Mouse (Mus musculus) adrenal gland, postnatal 25 days (tissue): ENCODE measurements around the gene Lgals9. TPM values are rescaled to one million over a fixed set of nuclear protein-coding genes. Genes with fewer than 3 reads are reported as not detected.

ENCODE experiments used
- DNase-seq: peaks from one replicate; pipeline ENCODE4 v3.0.0; 2021; ENCODE audit warnings: mixed read lengths
- total RNA-seq: library from RNA; stranded (reverse); gene quantifications from 2 replicates; pipeline ENCODE4 v1.2.3, GENCODE M21; 2021

Lgals9 gene
- total RNA-seq, 1 experiment from 2014 or later = 18.5 TPM

GRCm38 (mm10) chr11:78973381-78974150 lies 11.2 kb downstream of the Lgals9 start:
- peak; percentile 23 for DNase-seq

DNA sequence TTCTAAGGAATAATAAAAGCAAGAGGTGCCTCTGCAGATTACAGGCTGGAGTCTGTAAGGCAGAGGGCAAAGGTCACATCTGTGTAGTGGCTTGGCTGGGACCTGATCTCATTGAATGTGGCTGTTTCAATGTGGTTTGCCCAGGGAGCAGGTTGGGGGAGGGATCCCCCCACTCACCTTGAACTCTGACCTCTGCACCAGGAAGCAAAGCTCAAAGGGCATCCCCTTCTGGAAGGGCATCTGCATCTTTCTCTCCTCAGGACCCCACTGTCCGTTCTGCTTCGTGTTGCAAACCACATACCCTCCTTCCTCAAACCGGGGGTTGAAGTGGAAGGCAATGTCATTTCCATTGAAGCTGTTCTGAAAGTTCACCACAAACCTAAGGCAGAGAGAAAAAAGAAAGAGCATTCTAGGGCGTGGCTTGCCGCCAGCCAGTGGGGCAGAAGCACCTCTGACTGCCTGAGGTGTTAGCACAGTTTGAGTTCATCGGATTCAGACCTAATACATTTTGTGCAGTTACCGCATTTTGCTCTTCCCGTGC lies 11.9 kb downstream of the Lgals9 start:
- no peak for DNase-seq

DNA sequence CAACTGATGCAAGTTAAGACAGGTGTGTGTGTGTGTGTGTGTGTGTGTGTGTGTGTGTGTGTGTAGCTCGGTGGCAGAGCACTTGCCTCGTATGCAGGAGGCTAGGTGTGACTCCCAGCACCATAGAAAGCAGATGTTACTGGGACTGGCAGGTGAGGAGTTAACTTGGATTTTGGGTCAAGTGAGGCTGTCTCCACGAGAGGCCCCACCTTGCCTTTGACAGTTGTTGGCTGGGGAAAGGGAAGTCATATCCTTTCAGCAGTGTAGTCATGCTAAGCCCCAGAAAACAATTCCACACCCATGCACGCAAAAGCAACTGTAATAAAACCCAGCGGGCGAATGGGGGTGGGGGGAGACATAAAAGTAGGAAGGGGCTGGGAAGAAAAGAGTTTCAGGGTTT lies 12.4 kb downstream of the Lgals9 start:
- no peak for DNase-seq

GRCm38 (mm10) chr11:78971746-78972145 lies 13.0 kb downstream of the Lgals9 start:
- no peak for DNase-seq

DNA sequence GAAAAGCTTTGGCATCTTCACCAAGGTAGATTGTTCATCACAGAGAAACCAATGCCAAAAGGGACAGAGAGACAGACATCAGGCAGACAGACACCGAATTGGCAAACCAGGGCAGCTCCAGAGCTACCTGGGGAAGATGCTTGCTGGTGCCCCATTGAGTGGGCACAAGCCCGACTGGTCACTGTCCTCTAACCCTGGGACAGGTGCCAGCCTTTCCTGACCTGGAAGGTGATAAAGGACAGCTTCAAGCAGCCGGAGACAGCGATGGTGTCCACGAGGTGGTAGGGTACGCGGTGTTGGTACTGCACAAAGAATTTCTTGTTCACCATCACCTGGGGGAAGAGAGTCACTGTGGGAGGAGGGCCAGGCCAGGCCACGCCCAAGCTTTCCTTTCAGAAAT lies 13.7 kb downstream of the Lgals9 start:
- DNase-seq = no peak

GRCm38 (mm10) chr11:78968121-78968520 lies 16.6 kb downstream of the Lgals9 start:
- DNase-seq = no peak

DNA sequence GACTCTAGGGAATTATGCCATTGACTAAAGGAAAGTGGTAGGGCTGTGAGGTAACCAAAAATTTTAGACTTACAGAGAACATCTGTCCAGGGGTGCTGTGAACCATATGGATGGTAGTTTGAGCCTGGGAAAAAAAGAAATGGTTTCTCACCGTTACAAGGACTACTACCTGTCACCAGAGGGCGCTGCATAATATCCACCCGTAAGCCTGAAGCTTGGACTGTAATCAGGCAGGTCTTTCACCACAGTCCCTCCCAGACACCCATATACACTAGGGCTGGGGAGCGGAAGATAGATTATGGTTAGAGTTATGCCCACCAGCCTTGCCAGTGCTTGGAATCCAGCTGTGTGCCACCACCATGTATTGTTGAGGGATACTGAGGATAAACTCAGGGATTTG lies 17.4 kb downstream of the Lgals9 start:
- peak; percentile 41 for DNase-seq

DNA sequence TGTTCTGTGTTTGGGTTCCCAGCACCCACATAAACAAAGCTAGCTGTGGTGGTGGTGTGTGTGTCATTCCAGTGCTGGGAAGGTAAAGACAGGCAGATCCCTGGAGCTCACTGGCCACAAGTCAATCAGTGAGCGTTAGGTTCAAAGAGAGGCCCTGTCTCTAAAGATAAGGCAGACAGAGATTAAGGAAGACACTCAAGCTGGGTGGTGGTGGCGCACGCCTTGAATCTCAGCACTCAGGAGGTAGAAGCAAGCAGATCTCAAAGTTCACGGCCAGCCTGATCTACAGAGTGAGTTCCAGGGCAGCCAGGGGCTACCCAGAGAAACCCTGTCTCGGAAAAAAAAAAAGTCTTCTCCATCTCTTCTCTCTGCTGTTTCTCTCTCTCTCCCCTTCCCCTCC lies 23.5 kb downstream of the Lgals9 start:
- DNase-seq = no peak

DNA sequence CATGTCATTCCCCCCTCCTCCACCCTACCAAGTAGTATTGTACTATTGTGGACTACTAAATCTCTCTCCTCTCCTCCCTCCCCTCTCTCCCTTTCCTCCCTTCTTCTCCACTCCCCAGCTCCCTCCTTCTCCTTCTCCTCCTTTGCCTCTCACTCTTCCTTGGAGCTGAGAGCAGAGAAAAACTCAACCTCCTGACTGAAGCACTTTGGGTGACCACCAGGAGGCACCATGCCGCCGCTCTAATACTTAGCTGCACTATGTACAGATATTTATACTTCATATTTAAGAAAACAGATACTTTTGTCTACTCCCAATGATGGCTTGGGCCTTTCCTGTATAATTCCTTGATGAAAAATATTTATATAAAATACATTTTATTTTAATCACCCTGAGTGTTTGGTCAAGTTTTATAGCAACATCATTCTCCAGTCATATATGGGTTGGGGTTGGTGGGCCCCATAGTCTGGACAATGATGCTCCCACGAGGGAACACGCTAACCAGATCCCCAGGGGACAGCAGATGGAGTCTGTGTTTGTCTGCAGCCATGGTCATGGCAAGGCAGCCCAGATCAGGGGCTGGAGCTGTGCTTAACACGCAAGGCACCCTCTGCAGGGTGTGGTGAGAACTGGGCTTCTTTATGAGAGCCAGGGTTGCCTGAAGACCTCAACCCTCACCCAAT lies 24.8 kb downstream of the Lgals9 start:
- peak; percentile 29 for DNase-seq

GRCm38 (mm10) chr11:78959367-78959766 lies 25.4 kb downstream of the Lgals9 start:
- no peak for DNase-seq

GRCm38 (mm10) chr11:78956260-78956659 lies 28.5 kb downstream of the Lgals9 start:
- peak; percentile 81 for DNase-seq

- DNase-seq = peak; percentile 71
These were observed 32.3 kb downstream of the Lgals9 start for GRCm38 (mm10) chr11:78952467-78952866.

DNA sequence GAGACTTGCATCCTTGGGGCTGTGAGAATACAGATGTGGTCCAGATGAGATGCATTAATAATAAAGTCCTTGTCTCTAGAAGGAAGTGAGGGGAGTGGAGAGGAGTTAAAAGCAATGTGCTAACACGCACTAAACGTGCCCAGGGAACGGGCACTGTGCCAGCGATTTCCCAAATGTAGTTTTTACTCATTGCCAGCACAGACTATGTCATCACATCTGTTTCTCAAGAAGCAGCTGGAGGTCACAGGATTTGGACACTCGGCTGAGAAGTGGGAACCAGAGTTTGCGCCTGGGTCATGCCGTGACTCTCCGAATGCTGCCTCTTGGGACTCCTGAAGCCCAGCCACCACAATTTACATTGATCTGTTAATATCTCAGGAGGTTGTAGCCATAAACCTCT lies 34.4 kb downstream of the Lgals9 start:
- DNase-seq = peak; percentile 71

DNA sequence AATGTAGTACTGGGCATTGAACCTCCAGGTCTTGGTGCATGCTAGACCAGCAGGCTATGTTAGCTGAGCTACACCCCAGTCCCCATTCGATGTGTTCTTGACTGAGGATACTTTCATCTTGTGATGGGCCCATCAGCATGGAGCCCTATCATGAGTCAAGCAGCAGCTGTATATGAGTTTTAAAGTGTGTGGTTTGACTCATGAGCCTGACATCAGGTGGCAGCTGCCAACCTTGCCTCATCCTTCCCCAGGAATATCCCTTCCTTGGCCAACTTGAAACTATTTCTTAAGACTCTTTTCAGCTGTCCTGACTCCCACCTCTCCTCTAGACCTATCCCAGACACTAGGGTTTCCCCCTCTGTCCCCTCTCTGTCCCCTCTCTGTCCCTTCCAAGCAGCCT lies 41.7 kb downstream of the Lgals9 start:
- DNase-seq = no peak

DNA sequence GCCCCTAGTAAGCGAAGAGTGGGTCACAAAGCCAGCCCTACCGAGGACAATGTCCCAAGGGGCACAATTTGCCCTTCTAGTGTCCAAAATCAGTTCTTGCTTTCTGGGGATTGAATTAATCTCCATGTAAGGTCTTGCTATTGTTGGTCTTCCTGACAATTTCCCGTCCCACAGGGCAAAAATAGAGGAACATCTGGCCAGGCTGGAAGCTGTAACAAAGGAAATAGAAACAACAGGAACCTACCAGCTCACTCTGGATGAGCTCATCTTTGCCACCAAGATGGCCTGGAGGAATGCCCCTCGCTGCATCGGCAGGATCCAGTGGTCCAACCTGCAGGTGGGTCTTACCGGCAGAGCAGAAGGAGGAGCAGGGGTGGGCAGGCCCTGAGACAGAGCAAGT lies 49.6 kb downstream of the Lgals9 start:
- DNase-seq = no peak

- DNase-seq = no peak
These were observed 50.0 kb downstream of the Lgals9 start for GRCm38 (mm10) chr11:78934727-78935126.

DNA sequence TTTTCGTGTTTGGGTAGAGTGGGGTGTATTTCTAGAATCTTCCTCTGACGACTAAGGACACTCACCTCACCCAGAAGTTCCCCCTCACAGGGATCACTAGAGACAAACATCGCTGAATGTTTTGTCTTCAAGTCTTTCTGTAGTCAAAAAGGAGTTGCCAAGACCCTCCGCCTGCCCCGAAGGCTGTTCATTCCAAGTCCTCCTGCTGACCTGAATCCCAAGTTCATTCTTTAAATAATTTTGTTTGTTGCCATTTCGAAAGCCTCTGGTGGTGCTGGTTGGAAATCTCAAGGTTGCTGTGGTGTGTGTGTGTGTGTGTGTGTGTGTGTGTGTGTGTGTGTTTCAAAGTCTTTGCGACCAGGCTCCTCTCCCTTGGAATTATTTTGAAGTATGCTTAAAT lies 50.4 kb downstream of the Lgals9 start:
- no peak for DNase-seq

GRCm38 (mm10) chr11:78929345-78929744 lies 55.4 kb downstream of the Lgals9 start:
- DNase-seq = peak; percentile 85

DNA sequence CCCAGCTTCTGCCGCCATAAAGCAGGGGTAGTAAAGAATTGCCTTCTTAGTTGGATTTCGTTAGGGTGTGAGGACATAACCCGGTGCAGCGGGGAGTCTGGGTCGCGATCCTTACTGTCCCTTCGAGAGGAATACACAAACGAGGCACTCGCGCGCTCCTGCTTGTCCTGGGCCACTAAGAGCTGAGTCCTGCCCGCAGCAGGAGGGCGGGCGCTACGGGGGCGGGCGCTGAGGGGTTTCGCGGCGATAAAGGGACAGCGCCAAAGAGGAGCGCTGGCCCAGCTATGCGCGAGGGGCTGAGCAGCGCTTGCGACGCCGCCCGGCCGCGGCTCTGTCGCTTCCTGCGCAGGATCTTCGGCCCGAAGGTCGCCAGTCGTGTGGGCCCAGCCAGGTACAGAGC lies 59.8 kb downstream of the Lgals9 start:
- DNase-seq = peak; percentile 43

GRCm38 (mm10) chr11:78924111-78924510 lies 60.6 kb downstream of the Lgals9 start:
- DNase-seq = no peak

- DNase-seq = peak; percentile 61
These were observed 61.9 kb downstream of the Lgals9 start for GRCm38 (mm10) chr11:78922678-78923407.

DNA sequence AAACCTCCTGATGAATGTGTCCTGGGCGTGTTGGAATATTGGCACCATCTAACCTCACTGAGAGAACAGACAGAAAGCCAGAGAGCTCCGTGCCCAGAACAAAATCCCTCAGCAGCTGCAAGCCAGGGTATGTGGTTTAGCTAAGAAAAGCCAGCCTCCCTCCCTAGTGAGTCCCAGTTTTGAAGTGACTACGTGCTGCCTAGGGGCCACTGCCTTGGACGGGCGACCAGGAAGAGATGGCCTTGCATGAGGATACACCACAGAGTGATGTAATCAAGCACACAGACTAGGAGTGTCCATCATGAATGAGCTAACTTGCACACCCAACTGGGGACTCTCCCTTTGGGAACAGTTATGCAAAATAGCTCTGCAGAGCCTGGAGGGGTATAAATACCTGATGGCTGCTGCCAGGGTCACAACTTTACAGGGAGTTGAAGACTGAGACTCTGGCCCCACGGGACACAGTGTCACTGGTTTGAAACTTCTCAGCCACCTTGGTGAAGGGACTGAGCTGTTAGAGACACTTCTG lies 64.3 kb downstream of the Lgals9 start, which contains the start of gene Nos2:
TSS of gene Nos2 (plus strand) at position 377 of the 529 bp plus-strand sequence.
- no peak for DNase-seq

DNA sequence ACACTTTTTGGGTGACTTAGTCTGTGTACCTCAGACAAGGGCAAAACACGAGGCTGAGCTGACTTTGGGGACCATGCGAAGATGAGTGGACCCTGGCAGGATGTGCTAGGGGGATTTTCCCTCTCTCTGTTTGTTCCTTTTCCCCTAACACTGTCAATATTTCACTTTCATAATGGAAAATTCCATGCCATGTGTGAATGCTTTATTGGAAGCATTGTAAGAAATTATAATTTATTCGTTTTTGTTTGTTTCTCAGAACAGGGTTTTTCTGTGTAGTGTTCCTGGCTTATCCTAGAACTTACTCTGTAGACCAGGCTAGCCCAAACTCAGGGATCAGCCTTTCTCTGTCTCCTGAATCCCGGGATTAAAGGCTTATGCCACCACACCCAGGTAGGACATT lies 65.0 kb downstream of the Lgals9 start:
- no peak for DNase-seq
